Mouse (Mus musculus) right cerebral cortex, adult 2 months (tissue): ENCODE results near the gene Gpcpd1.

ENCODE experiments used
- DNase-seq, 2 experiments: peaks; one replicate each; pipeline ENCODE4 v3.0.0; 2021 to 2022; ENCODE audit warnings: low spot score in 2 of 2

Gpcpd1 gene

GRCm38 (mm10) chr2:132517194-132517836, 70.2 kb downstream of the Gpcpd1 start:
- DNase-seq: no peak

GRCm38 (mm10) chr2:132516130-132517030, 71.1 kb downstream of the Gpcpd1 start:
- peak; percentile 80 to 82 for DNase-seq

GRCm38 (mm10) chr2:132515607-132516006, 71.9 kb downstream of the Gpcpd1 start:
- no peak for DNase-seq

GRCm38 (mm10) chr2:132515076-132515475, 72.5 kb downstream of the Gpcpd1 start:
- no peak for DNase-seq

- DNase-seq: peak in 1 of 2 experiments; percentile 53
Observed at GRCm38 (mm10) chr2:132514353-132514752, 73.2 kb downstream of the Gpcpd1 start.

GRCm38 (mm10) chr2:132513371-132514181, 74.0 kb downstream of the Gpcpd1 start:
- peak; percentile 60 to 70 for DNase-seq

- DNase-seq: no peak
Observed at GRCm38 (mm10) chr2:132512977-132513351, 74.6 kb downstream of the Gpcpd1 start.

- no peak for DNase-seq
Observed at GRCm38 (mm10) chr2:132512051-132512976, 75.2 kb downstream of the Gpcpd1 start.

- no peak for DNase-seq
Observed at GRCm38 (mm10) chr2:132511011-132511818, 76.3 kb downstream of the Gpcpd1 start.

GRCm38 (mm10) chr2:132509714-132510113, 77.8 kb downstream of the Gpcpd1 start:
- DNase-seq: no peak

- peak in 1 of 2 experiments; percentile 50 for DNase-seq
Observed at GRCm38 (mm10) chr2:132509261-132509660, 78.3 kb downstream of the Gpcpd1 start.

- no peak for DNase-seq
Observed at GRCm38 (mm10) chr2:132507521-132507920, 80.0 kb downstream of the Gpcpd1 start.

- DNase-seq: no peak
Observed at GRCm38 (mm10) chr2:132507091-132507490, 80.4 kb downstream of the Gpcpd1 start.

- no peak for DNase-seq
Observed at GRCm38 (mm10) chr2:132505828-132506227, 81.7 kb downstream of the Gpcpd1 start.

GRCm38 (mm10) chr2:132498344-132498743, 89.2 kb downstream of the Gpcpd1 start:
- no peak for DNase-seq

- DNase-seq: no peak
Observed at GRCm38 (mm10) chr2:132497412-132498135, 90.0 kb downstream of the Gpcpd1 start.

GRCm38 (mm10) chr2:132493184-132493583, 94.3 kb downstream of the Gpcpd1 start:
- no peak for DNase-seq

GRCm38 (mm10) chr2:132485454-132485853, 102.1 kb downstream of the Gpcpd1 start:
- DNase-seq: peak; percentile 75 to 79

- DNase-seq: no peak
Observed at GRCm38 (mm10) chr2:132481547-132481946, 106.0 kb downstream of the Gpcpd1 start.
